ENCODE assay signal across 9 mouse cellular contexts in the genomic region with DNA sequence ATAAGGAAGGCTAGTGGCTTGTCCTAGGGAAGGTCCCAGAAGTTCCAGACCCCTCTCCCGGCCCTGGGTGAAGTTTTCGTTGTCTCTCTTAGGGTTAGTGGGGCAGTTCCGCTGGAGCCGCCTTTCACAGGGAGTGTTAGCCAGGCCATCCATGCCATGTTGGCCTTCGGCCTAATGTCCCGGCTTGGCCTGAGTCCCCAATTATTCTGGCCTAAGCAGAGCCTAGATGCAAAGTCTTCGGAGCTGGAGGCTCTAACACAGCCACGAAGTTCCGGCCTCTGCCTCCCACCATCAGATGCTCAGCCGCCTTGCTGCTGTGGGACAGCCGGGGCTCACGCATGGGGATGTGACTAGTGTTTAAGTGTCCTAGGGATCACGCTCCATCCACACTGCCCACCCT. TPM values are rescaled to one million over a fixed set of nuclear protein-coding genes. Genes with fewer than 3 reads are reported as not detected.
DNase-seq lines count a peak whose midpoint lies in the region; ATAC-seq and TF ChIP-seq lines count a peak whose summit lies in the region.
"Had no signal": no experiment of that assay in that cellular context is flagged by ENCODE, and none has a peak within 500 bp of the region (broad histone marks: within the 10 kb centered on the region; RNA-seq: fewer than 3 reads in every experiment).

No protein-coding gene starts in this region.

- peaks cover 38% of the 10 kb centered on the region for H3K36me3 ChIP-seq in megakaryocyte, embryonic 14.5 days (replicated peaks; ENCODE audit: low read length)
- peaks cover 17% of the 10 kb centered on the region; the same call in 1 of the 2 replicates for H3K36me3 ChIP-seq in embryonic facial prominence, embryonic 15.5 days
- H3K36me3 ChIP-seq in hindbrain, embryonic 11.5 days (ENCODE audit: control insufficient read depth, insufficient read depth, low read length) = no peaks in the 10 kb centered on the region
- peaks cover 32% of the 10 kb centered on the region for H3K36me3 ChIP-seq in limb, embryonic 14.5 days (ENCODE audit: control insufficient read depth, insufficient read depth, low read length)
- peaks cover 2% of the 10 kb centered on the region; the same call in 1 of the 2 replicates for H3K36me3 ChIP-seq in neural tube, embryonic 11.5 days (ENCODE audit: control insufficient read depth, insufficient read depth, low read length)

- WGBS in embryonic facial prominence, embryonic 15.5 days = 22% methylated on average over 13 of the region's 13 CpGs
- WGBS in hindbrain, embryonic 11.5 days = 43% methylated on average over 13 of the region's 13 CpGs
- WGBS in limb, embryonic 14.5 days = 23% methylated on average over 13 of the region's 13 CpGs
- 39% methylated on average over 13 of the region's 13 CpGs for WGBS in neural tube, embryonic 11.5 days

- H3K27ac ChIP-seq in embryonic facial prominence, embryonic 15.5 days (replicated peaks) = peak overlapping the region; percentile 86
- no peak overlapping the region for H3K27ac ChIP-seq in hindbrain, embryonic 11.5 days (ENCODE audit: low read depth, low read length)
- H3K27ac ChIP-seq in limb, embryonic 14.5 days (replicated peaks; ENCODE audit: low read depth, low read length) = peak overlapping the region; percentile 83
- H3K27ac ChIP-seq in neural tube, embryonic 11.5 days (ENCODE audit: low read depth, low read length) = no peak overlapping the region

- H3K27me3 ChIP-seq in megakaryocyte, embryonic 14.5 days (replicated peaks) = peaks cover 6% of the 10 kb centered on the region
- no peaks in the 10 kb centered on the region for H3K27me3 ChIP-seq in embryonic facial prominence, embryonic 15.5 days
- peaks cover 2% of the 10 kb centered on the region; the same call in 1 of the 2 replicates for H3K27me3 ChIP-seq in hindbrain, embryonic 11.5 days (ENCODE audit: control insufficient read depth, insufficient read depth, low read length)
- 0 out of 2 replicates have a peak, but pooled peaks cover 3% of the 10 kb centered on the region for H3K27me3 ChIP-seq in limb, embryonic 14.5 days (ENCODE audit: control insufficient read depth, insufficient read depth, low read length)
- H3K27me3 ChIP-seq in neural tube, embryonic 11.5 days (ENCODE audit: control insufficient read depth, insufficient read depth, low read length) = no peaks in the 10 kb centered on the region

- TF ChIP-seq POLR2A in limb, embryonic 14.5 days (IDR thresholded peaks at IDR 0.05; ENCODE audit: borderline replicate concordance, extremely low read depth, insufficient read depth, insufficient read length) = no peak

- H3K4me2 ChIP-seq in embryonic facial prominence, embryonic 15.5 days (replicated peaks) = peak overlapping the region; percentile 84
- peak overlapping the region; percentile 93 for H3K4me2 ChIP-seq in hindbrain, embryonic 11.5 days (replicated peaks; ENCODE audit: low read depth, low read length)
- H3K4me2 ChIP-seq in limb, embryonic 14.5 days (replicated peaks; ENCODE audit: low read depth, low read length, severe bottlenecking) = peak overlapping the region; percentile 81
- peak overlapping the region; percentile 76 for H3K4me2 ChIP-seq in neural tube, embryonic 11.5 days (ENCODE audit: low read depth)

- H3K9ac ChIP-seq in embryonic facial prominence, embryonic 15.5 days = peak overlapping the region; percentile 65
- H3K9ac ChIP-seq in hindbrain, embryonic 11.5 days (ENCODE audit: low read depth, low read length) = 0 out of 2 replicates have a peak overlapping the region, but pooled peaks have one; percentile 70
- peak overlapping the region; percentile 73 for H3K9ac ChIP-seq in limb, embryonic 14.5 days (ENCODE audit: low read depth, low read length, severe bottlenecking)
- H3K9ac ChIP-seq in neural tube, embryonic 11.5 days (ENCODE audit: low read length) = peak overlapping the region; percentile 59

- DNase-seq in hindbrain, embryonic 11.5 days (ENCODE audit: low spot score) = no peak
- no peak for DNase-seq in limb, embryonic 14.5 days (ENCODE audit: low spot score)
- no peak for DNase-seq in neural tube, embryonic 11.5 days (ENCODE audit: low spot score)
- DNase-seq in spleen, postnatal 36 days (ENCODE audit: low spot score in 2 of 2) = no peak
- no peak for DNase-seq in right cerebral cortex, postnatal 4 days

- no peak for ATAC-seq in megakaryocyte, adult 5-6 weeks (ENCODE audit: poor library complexity, severe bottlenecking)
- ATAC-seq in embryonic facial prominence, embryonic 15.5 days (ENCODE audit: insufficient number of reproducible peaks, low FRiP score, low TSS enrichment, low read depth) = no peak
- ATAC-seq in hindbrain, embryonic 11.5 days (ENCODE audit: low FRiP score) = no peak
- no peak for ATAC-seq in limb, embryonic 14.5 days (ENCODE audit: low FRiP score, low read depth)
- ATAC-seq in neural tube, embryonic 11.5 days (ENCODE audit: insufficient read depth, low FRiP score, low TSS enrichment) = no peak

- peak overlapping the region; percentile 92 for H3K4me3 ChIP-seq in megakaryocyte, embryonic 14.5 days (replicated peaks)
- H3K4me3 ChIP-seq in embryonic facial prominence, embryonic 15.5 days (replicated peaks) = peak overlapping the region; percentile 75
- peak overlapping the region; percentile 65 for H3K4me3 ChIP-seq in hindbrain, embryonic 11.5 days (ENCODE audit: low read depth, low read length)
- peak overlapping the region; percentile 74 for H3K4me3 ChIP-seq in limb, embryonic 14.5 days (replicated peaks; ENCODE audit: low read length)
- peak overlapping the region; percentile 59 for H3K4me3 ChIP-seq in neural tube, embryonic 11.5 days (ENCODE audit: low read depth, low read length)

- no peaks in the 10 kb centered on the region for H3K9me3 ChIP-seq in megakaryocyte, embryonic 14.5 days
- H3K9me3 ChIP-seq in embryonic facial prominence, embryonic 15.5 days (replicated peaks) = no peaks in the 10 kb centered on the region
- no peaks in the 10 kb centered on the region for H3K9me3 ChIP-seq in hindbrain, embryonic 11.5 days (ENCODE audit: control insufficient read depth, low read length)
- H3K9me3 ChIP-seq in limb, embryonic 14.5 days (ENCODE audit: control insufficient read depth, low read length) = no peaks in the 10 kb centered on the region
- H3K9me3 ChIP-seq in neural tube, embryonic 11.5 days (ENCODE audit: control insufficient read depth, low read length) = no peaks in the 10 kb centered on the region

- H3K4me1 ChIP-seq in megakaryocyte, embryonic 14.5 days = peaks cover 78% of the 10 kb centered on the region
- peaks cover 58% of the 10 kb centered on the region for H3K4me1 ChIP-seq in embryonic facial prominence, embryonic 15.5 days
- no peaks in the 10 kb centered on the region for H3K4me1 ChIP-seq in hindbrain, embryonic 11.5 days (replicated peaks; ENCODE audit: control insufficient read depth, insufficient read depth, low read length)
- peaks cover 44% of the 10 kb centered on the region for H3K4me1 ChIP-seq in limb, embryonic 14.5 days (ENCODE audit: control insufficient read depth, insufficient read depth, low read length)
- H3K4me1 ChIP-seq in neural tube, embryonic 11.5 days (ENCODE audit: control insufficient read depth, insufficient read depth, low read length) = peaks cover 29% of the 10 kb centered on the region

RNA-seq across cellular contexts. Expression of gene Rhoc, which starts 1.6 kb away (rescaled TPM):
- 103 and 229 TPM in 2 replicates for polyA plus RNA-seq in megakaryocyte, embryonic 14.5 days (2012; ENCODE audit: insufficient read depth, low replicate concordance)
- total RNA-seq in megakaryocyte, adult 5-6 weeks (2015) = 1.4 and 2.1 TPM in 2 replicates
- total RNA-seq in megakaryocyte, adult 5-6 weeks (2017) = 2.9 and 3.7 TPM in 2 replicates
- polyA plus RNA-seq in embryonic facial prominence, embryonic 15.5 days (2015; fragmentation: Nextera tagmentation; extraction: Ambion mirVana) = 163 and 174 TPM in 2 replicates
- 99.1 and 105 TPM in 2 replicates for polyA plus RNA-seq in hindbrain, embryonic 11.5 days (2014; fragmentation: Nextera tagmentation; extraction: Ambion mirVana)
- 158 and 161 TPM in 2 replicates for polyA plus RNA-seq in limb, embryonic 14.5 days (2012; rRNA removed)
- polyA plus RNA-seq in limb, embryonic 14.5 days (2014; fragmentation: Nextera tagmentation; extraction: Ambion mirVana) = 192 and 199 TPM in 2 replicates
- polyA plus RNA-seq in neural tube, embryonic 11.5 days (2014; fragmentation: Nextera tagmentation; extraction: Ambion mirVana) = 104 and 105 TPM in 2 replicates

RNA-seq across cellular contexts. Expression of gene Fam19a3, which starts 8.2 kb away (rescaled TPM):
- not detected in 2 replicates for polyA plus RNA-seq in megakaryocyte, embryonic 14.5 days (2012; ENCODE audit: insufficient read depth, low replicate concordance)
- 0.16 TPM in 1 of 2 replicates, not detected in the other for total RNA-seq in megakaryocyte, adult 5-6 weeks (2015)
- 0.04 TPM in 1 of 2 replicates, not detected in the other for total RNA-seq in megakaryocyte, adult 5-6 weeks (2017)
- 0.12 and 0.20 TPM in 2 replicates for polyA plus RNA-seq in embryonic facial prominence, embryonic 15.5 days (2015; fragmentation: Nextera tagmentation; extraction: Ambion mirVana)
- 0.09 TPM in 1 of 2 replicates, not detected in the other for polyA plus RNA-seq in hindbrain, embryonic 11.5 days (2014; fragmentation: Nextera tagmentation; extraction: Ambion mirVana)
- 0.92 and 0.93 TPM in 2 replicates for polyA plus RNA-seq in limb, embryonic 14.5 days (2012; rRNA removed)
- polyA plus RNA-seq in limb, embryonic 14.5 days (2014; fragmentation: Nextera tagmentation; extraction: Ambion mirVana) = 0.26 and 0.36 TPM in 2 replicates
- polyA plus RNA-seq in neural tube, embryonic 11.5 days (2014; fragmentation: Nextera tagmentation; extraction: Ambion mirVana) = not detected in 2 replicates
- total RNA-seq: neutrophil, adult 5-6 weeks had no signal

RNA-seq across cellular contexts. Expression of gene Ppm1j, which starts 9.0 kb away (rescaled TPM):
- polyA plus RNA-seq in megakaryocyte, embryonic 14.5 days (2012; ENCODE audit: insufficient read depth, low replicate concordance) = 2.1 and 6.0 TPM in 2 replicates
- 0.41 and 0.56 TPM in 2 replicates for total RNA-seq in megakaryocyte, adult 5-6 weeks (2015)
- 0.24 and 0.44 TPM in 2 replicates for total RNA-seq in megakaryocyte, adult 5-6 weeks (2017)
- polyA plus RNA-seq in embryonic facial prominence, embryonic 15.5 days (2015; fragmentation: Nextera tagmentation; extraction: Ambion mirVana) = 4.7 and 4.8 TPM in 2 replicates
- polyA plus RNA-seq in hindbrain, embryonic 11.5 days (2014; fragmentation: Nextera tagmentation; extraction: Ambion mirVana) = 0.48 and 1.3 TPM in 2 replicates
- polyA plus RNA-seq in limb, embryonic 14.5 days (2012; rRNA removed) = 6.5 and 6.6 TPM in 2 replicates
- 4.1 and 4.4 TPM in 2 replicates for polyA plus RNA-seq in limb, embryonic 14.5 days (2014; fragmentation: Nextera tagmentation; extraction: Ambion mirVana)
- polyA plus RNA-seq in neural tube, embryonic 11.5 days (2014; fragmentation: Nextera tagmentation; extraction: Ambion mirVana) = 1.0 and 1.9 TPM in 2 replicates
- total RNA-seq: neutrophil, adult 5-6 weeks had no signal

RNA-seq across cellular contexts. Expression of gene Mov10, which starts 28.5 kb away (rescaled TPM):
- polyA plus RNA-seq in megakaryocyte, embryonic 14.5 days (2012; ENCODE audit: insufficient read depth, low replicate concordance) = 38.5 and 66.3 TPM in 2 replicates
- 8.3 and 8.4 TPM in 2 replicates for total RNA-seq in megakaryocyte, adult 5-6 weeks (2015)
- total RNA-seq in megakaryocyte, adult 5-6 weeks (2017) = 3.8 TPM in 2 replicates
- 44.7 and 47.0 TPM in 2 replicates for polyA plus RNA-seq in embryonic facial prominence, embryonic 15.5 days (2015; fragmentation: Nextera tagmentation; extraction: Ambion mirVana)
- polyA plus RNA-seq in hindbrain, embryonic 11.5 days (2014; fragmentation: Nextera tagmentation; extraction: Ambion mirVana) = 15.1 and 15.2 TPM in 2 replicates
- 32.7 and 41.4 TPM in 2 replicates for polyA plus RNA-seq in limb, embryonic 14.5 days (2012; rRNA removed)
- polyA plus RNA-seq in limb, embryonic 14.5 days (2014; fragmentation: Nextera tagmentation; extraction: Ambion mirVana) = 41.6 and 43.4 TPM in 2 replicates
- 17.4 and 22.0 TPM in 2 replicates for polyA plus RNA-seq in neural tube, embryonic 11.5 days (2014; fragmentation: Nextera tagmentation; extraction: Ambion mirVana)

Comparison
In these comparisons a context has a peak if more than half of its experiments do, and no peak if none do; other contexts are left out.
1. H3K27ac ChIP-seq: peak in embryonic facial prominence, embryonic 15.5 days (single experiment) and limb, embryonic 14.5 days (single experiment); none in hindbrain, embryonic 11.5 days (single experiment) and neural tube, embryonic 11.5 days (single experiment).
2. Peak in every context shown above with its lines, with median percentiles within 50 percentile points of each other: H3K4me3 ChIP-seq, H3K4me2 ChIP-seq and H3K9ac ChIP-seq.